Mouse (Mus musculus): ENCODE measurements around the gene Helz2.
"Not testable (repeated sequence)": the region's sequence is repeated elsewhere in the genome, so short reads cannot be mapped to it uniquely, and the experiment has no call there.

Gene Helz2

GRCm38 (mm10) chr2:181196628-181197300, 45.1 kb downstream of the Helz2 start:
- DNase-seq (ENCODE audit: low spot score): no peak

- no peak for DNase-seq (ENCODE audit: low spot score)
Measured at GRCm38 (mm10) chr2:181193044-181193443, 48.8 kb downstream of the Helz2 start.

- DNase-seq (ENCODE audit: low spot score): no peak
Measured at GRCm38 (mm10) chr2:181191936-181192335, 49.9 kb downstream of the Helz2 start.

GRCm38 (mm10) chr2:181191385-181191784, 50.4 kb downstream of the Helz2 start:
- not testable (repeated sequence) for DNase-seq (ENCODE audit: low spot score)

GRCm38 (mm10) chr2:181189321-181189720, 52.5 kb downstream of the Helz2 start:
- DNase-seq (ENCODE audit: low spot score): no peak

GRCm38 (mm10) chr2:181188681-181189080, 53.1 kb downstream of the Helz2 start:
- DNase-seq (ENCODE audit: low spot score): no peak

GRCm38 (mm10) chr2:181187121-181188000, 54.5 kb downstream of the Helz2 start, which contains the start of gene Ppdpf:
Ppdpf (plus strand) TSS chr2:181187247.
- peak; percentile 89 for DNase-seq (ENCODE audit: low spot score)

- DNase-seq (ENCODE audit: low spot score): peak; percentile 79
Measured at GRCm38 (mm10) chr2:181186635-181187034, 55.2 kb downstream of the Helz2 start.

- no peak for DNase-seq (ENCODE audit: low spot score)
Measured at GRCm38 (mm10) chr2:181180898-181181297, 60.9 kb downstream of the Helz2 start.

- DNase-seq (ENCODE audit: low spot score): no peak
Measured at GRCm38 (mm10) chr2:181178471-181178870, 63.4 kb downstream of the Helz2 start.

GRCm38 (mm10) chr2:181178015-181178414, 63.8 kb downstream of the Helz2 start:
- no peak for DNase-seq (ENCODE audit: low spot score)
